Mouse (Mus musculus): Measurements from ENCODE around the gene Trap1a.
"Not testable (repeated sequence)": the region's sequence is repeated elsewhere in the genome, so short reads cannot be mapped to it uniquely, and the experiment has no call there.

Gene Trap1a

DNA sequence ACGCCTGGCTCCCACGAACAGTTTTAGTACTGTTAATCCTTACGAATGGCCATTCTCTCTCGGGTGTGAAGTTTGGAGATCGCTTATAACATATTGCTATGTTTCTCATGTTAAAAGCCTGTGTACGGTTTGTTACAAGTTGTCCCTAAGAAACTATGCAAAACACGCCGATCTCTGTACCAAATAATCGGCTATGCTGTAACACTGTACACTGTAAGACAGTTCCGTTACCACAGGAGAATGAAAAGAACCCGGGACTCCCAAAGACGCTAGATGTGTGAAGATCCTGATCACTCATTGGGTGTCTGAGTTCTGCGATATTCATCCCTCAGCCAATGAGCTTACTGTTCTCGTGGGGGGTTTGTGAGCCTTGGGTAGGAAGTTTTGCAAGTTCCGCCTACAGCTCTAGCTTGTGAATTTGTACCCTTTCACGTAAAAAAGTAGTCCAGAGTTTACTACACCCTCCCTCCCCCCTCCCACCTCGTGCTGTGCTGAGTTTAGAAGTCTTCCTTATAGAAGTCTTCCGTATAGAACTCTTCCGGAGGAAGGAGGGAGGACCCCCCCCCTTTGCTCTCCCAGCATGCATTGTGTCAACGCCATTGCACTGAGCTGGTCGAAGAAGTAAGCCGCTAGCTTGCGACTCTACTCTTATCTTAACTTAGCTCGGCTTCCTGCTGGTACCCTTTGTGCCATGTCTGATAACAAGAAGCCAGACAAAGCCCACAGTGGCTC is at the start of gene Trap1a:
Gene Trap1a (plus strand): TSS at position 421 of the 732 bp plus-strand sequence.
- no peak for DNase-seq (ENCODE audit: low read depth, low spot score)

GRCm38 (mm10) chrX:139293114-139293513 is 40.4 kb upstream of the Trap1a start:
- no peak for DNase-seq (ENCODE audit: low read depth, low spot score)

DNA sequence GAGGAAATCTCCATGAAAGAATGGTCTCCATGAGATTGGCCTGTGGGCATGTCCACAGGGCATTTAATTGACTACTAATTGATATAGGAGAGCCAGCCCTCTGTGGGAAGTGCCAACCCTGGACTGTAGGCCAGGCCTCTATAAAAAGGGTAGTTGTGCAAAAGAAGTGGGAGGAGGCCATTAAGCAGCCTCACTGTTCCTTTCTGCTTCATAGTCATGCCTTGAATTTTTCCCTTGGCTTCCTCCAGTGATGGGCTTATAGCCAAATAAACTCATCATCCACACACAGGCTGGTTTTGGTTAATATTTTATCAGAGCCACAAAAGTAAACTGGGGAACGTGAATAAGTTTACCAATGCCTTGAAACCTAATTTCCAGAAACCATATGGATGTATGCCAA is 38.2 kb upstream of the Trap1a start:
- DNase-seq (ENCODE audit: low read depth, low spot score) = no peak

GRCm38 (mm10) chrX:139317356-139317755 is 16.1 kb upstream of the Trap1a start:
- DNase-seq (ENCODE audit: low read depth, low spot score) = not testable (repeated sequence)

GRCm38 (mm10) chrX:139332583-139332982 is 900 bp upstream of the Trap1a start:
- no peak for DNase-seq (ENCODE audit: low read depth, low spot score)

DNA sequence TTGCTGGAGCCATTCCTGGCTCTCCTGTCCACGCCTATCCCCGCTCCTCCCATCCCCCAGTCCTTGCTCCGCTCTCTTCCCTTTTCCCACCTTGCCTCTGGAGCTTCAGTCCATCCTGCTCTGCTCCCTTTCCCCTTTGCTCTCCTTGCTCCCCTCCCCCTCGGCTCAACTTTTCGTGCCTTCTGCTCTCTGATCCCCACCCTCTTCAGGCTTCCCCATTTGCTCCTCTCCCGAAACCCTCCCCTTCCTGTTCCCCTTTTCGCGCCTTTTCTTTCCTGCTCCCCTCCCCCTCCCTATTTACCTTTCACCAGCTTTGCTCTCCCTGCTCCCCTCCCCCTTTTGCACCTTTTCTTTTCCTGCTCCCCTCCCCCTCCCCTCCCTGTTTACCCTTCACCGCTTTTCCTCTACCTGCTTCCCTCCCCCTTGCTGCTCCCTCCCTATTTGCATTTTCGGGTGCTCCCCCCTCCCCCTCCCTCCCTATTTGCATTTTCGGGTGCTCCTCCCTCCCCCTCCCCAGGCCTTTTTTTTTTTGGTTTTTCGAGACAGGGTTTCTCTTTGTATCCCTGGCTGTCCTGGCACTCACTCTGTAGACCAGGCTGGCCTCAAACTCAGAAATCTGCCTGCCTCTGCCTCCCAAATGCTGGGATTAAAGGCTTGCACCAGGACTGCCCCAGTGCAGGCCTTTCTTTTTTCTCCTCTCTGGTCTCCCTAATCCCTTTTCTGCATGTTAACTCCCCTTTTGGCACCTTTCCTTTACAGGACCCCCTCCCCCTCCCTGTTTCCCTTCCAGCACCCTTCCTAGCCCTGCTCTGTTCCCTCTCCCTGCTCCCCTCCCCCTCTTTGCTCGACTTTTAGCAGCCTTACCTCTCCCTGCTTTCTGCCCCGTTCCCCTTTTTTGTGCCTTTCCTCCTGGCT is 1.3 kb downstream of the Trap1a start:
- DNase-seq (ENCODE audit: low read depth, low spot score) = no peak

DNA sequence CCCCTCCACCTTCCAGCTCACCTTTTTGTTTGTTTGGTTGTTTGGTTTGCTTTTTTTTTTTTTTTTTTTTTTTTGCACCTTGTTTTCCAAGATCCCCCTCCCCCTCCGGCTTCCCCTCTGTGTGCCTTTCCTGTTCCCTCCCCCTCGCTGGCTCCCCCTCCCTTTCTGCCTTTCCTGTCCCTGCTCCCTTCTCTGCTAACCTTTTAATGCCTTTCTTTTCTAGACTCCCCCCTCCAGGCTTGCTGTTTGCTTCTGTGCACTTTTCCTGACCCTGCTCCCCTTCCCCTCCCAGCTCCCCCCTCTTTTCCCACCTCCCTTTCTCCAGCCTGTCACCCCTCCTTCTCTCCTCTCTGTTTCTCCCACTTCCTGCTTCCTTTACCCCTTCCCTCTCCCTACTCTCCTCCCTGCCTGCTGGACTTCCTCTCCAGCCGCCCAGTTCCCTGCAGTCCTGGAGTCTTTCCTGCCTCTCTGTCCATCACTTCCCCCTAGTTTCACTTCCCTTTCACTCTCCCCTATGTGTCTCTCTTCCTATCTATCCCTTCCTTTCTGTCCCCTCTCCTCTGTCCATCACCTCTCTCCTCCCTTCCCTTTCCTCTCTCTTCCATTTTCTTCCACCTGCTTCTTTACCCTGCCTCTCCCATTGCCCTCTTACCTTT is 2.1 kb downstream of the Trap1a start:
- no peak for DNase-seq (ENCODE audit: low read depth, low spot score)

DNA sequence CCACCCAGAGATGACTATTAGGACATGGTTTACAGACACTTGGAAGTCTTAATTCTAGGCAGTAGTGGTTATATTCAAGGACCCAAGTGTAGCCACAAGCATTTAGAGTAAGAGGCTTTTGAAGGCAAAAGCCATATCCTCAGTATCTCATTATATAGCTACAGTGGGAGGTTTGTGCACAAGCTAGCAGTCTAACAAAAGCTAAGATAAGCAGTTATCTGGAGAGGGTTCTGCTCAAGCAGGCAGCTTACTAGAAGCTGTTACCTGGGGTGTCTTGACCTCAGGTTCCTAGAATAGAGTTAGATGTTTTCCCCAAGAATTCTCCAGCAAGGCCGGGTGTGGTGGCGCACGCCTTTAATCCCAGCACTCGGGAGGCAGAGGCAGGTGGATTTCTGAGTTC is 6.1 kb downstream of the Trap1a start:
- no peak for DNase-seq (ENCODE audit: low read depth, low spot score)

DNA sequence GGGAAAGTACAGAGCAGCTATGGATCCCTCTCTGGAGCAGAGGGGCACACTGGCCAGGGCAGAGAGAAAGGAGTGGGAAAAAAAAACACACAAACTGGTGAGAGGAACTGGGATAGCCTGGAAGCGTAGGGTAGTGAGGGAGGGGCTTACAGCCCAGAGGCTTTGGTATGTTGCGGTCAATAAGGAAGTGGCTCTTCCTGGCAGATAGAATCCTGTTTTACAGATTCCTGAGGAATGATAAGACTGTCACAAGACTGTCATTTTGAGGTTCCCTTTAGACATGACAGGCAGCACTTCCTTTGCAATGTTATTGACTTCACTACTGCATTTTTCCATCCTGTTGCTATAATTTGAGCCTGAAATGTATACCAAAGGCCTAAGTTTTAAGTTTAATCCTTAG is 7.7 kb downstream of the Trap1a start:
- DNase-seq (ENCODE audit: low read depth, low spot score) = no peak

- DNase-seq (ENCODE audit: low read depth, low spot score) = no peak
These were observed 18.8 kb downstream of the Trap1a start for GRCm38 (mm10) chrX:139352192-139352772.

DNA sequence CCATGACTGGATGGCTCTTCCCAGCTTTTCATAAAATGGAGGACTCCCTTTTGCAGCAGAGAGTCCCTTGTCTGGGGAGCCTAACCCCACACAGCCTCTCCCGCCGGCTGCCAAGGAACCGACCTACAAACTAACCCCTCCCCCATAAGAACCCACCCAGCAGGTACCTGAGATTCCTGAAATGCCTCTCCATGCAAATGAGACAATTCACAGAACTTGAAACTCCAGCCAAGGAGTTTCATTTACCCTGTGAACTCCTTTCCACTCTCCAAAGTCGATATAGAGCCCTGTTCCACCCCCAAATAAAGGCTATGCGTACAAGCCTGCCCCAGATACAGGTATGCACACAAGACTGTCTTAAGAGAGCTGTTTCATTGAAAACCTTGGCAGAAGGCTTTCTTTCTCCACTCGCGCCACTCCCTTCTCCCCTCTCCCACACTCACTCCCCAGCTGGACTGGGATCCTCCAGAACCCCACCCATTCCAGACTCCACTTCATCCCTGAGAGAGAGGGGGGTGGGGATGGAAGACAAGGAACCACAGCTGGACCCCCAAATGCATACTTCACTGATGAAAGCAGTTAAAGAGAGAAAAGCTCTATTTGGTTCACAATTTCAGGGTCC is 24.3 kb downstream of the Trap1a start:
- DNase-seq (ENCODE audit: low read depth, low spot score) = no peak

- DNase-seq (ENCODE audit: low read depth, low spot score) = no peak
These were observed 24.9 kb downstream of the Trap1a start for GRCm38 (mm10) chrX:139358361-139358760.

GRCm38 (mm10) chrX:139366837-139367528 is 33.5 kb downstream of the Trap1a start:
- DNase-seq (ENCODE audit: low read depth, low spot score) = no peak

GRCm38 (mm10) chrX:139367529-139367908 is 34.0 kb downstream of the Trap1a start:
- DNase-seq (ENCODE audit: low read depth, low spot score) = no peak

- DNase-seq (ENCODE audit: low read depth, low spot score) = peak; percentile 5
These were observed 35.6 kb downstream of the Trap1a start for GRCm38 (mm10) chrX:139369122-139369521.

- DNase-seq (ENCODE audit: low read depth, low spot score) = peak; percentile 2
These were observed 39.2 kb downstream of the Trap1a start for GRCm38 (mm10) chrX:139372665-139373064.

All from telencephalon, adult 2 months (tissue).